Mouse (Mus musculus) limb, embryonic 14.5 days (tissue): ENCODE measurements around the gene Tepp. TPM values are rescaled to one million over a fixed set of nuclear protein-coding genes. Genes with fewer than 3 reads are reported as not detected.

Source experiments
- ATAC-seq: fragments of 200-750 bp; cut with Nextera tagmentation; 2 replicates; pipeline ENCODE4 v1.8.0; 2017; ENCODE audit warnings: low read depth, moderate number of reproducible peaks, moderate TSS enrichment; ENCODE audit not compliant: low FRiP score
- DNase-seq: peaks from one replicate; pipeline ENCODE4 v3.0.0-alpha.2; 2015; ENCODE audit warnings: low spot score
- H3K27ac ChIP-seq: fragments of 300-500 bp; sonication (generic); replicated peaks from 2 replicates; pipeline ENCODE4 v1.5.1; 2014; ENCODE audit warnings: low read depth, mild to moderate bottlenecking, low read length, moderate library complexity, mixed read lengths
- H3K27me3 ChIP-seq: fragments of 300-500 bp; sonication (generic); 2 replicates; pipeline ENCODE4 v1.6.1; 2014; ENCODE audit warnings: low read length, mixed read lengths; ENCODE audit not compliant: control insufficient read depth, insufficient read depth
- H3K36me3 ChIP-seq: fragments of 300-500 bp; sonication (generic); 2 replicates; pipeline ENCODE4 v1.6.1; 2014; ENCODE audit warnings: mild to moderate bottlenecking, low read length, moderate library complexity, mixed read lengths; ENCODE audit not compliant: control insufficient read depth, insufficient read depth
- H3K4me1 ChIP-seq: fragments of 300-500 bp; sonication (generic); 2 replicates; pipeline ENCODE4 v1.6.1; 2014; ENCODE audit warnings: antibody characterized with exemption, low read length, mixed read lengths; ENCODE audit not compliant: control insufficient read depth, insufficient read depth
- H3K4me2 ChIP-seq: fragments of 300-500 bp; sonication (generic); replicated peaks from 2 replicates; pipeline ENCODE4 v1.6.1; 2014; ENCODE audit warnings: low read depth, mild to moderate bottlenecking, low read length, moderate library complexity; ENCODE audit not compliant: severe bottlenecking
- H3K4me3 ChIP-seq: fragments of 300-500 bp; sonication (generic); replicated peaks from 2 replicates; pipeline ENCODE4 v1.5.1; 2014; ENCODE audit warnings: low read length
- H3K9ac ChIP-seq: fragments of 300-500 bp; sonication (generic); 2 replicates; pipeline ENCODE4 v1.6.1; 2014; ENCODE audit warnings: mild to moderate bottlenecking, low read depth, low read length, moderate library complexity; ENCODE audit not compliant: severe bottlenecking
- H3K9me3 ChIP-seq: fragments of 300-500 bp; sonication (generic); 2 replicates; pipeline ENCODE4 v1.6.1; 2016; ENCODE audit warnings: low read length; ENCODE audit not compliant: control insufficient read depth
- POLR2A ChIP-seq: fragments of 200-500 bp; IDR thresholded peaks from 2 replicates; pipeline ENCODE4 v1.8.0; 2012; ENCODE audit warnings: inconsistent platforms, mild to moderate bottlenecking, moderate library complexity, borderline replicate concordance; ENCODE audit not compliant: insufficient read depth, insufficient read length; ENCODE audit errors: extremely low read depth
- WGBS: fragments of 180-500 bp; shearing (Covaris S2); extraction: QIAGEN DNeasy Blood & Tissue Kit; methylation state at CpG from one replicate; pipeline ENCODE4 v1.1.7; 2014; 5-methylcytosine and 5-hydroxymethylcytosine counted together
- polyA plus RNA-seq, 2 experiments: library from polyadenylated mRNA; depleted of rRNA in 1 of 2; stranded (reverse) in 1 of 2; unstranded in 1 of 2; fragments of >200 nt; fragmentation: Nextera tagmentation in 1 of 2; extraction: Ambion mirVana in 1 of 2; gene quantifications; 2 replicates each; pipeline versions ENCODE4 v1.2.1 to v1.2.3; 2012 to 2014

The Tepp gene
- polyA plus RNA-seq, 2 experiments = 1.3 TPM; not detected in 1

DNA sequence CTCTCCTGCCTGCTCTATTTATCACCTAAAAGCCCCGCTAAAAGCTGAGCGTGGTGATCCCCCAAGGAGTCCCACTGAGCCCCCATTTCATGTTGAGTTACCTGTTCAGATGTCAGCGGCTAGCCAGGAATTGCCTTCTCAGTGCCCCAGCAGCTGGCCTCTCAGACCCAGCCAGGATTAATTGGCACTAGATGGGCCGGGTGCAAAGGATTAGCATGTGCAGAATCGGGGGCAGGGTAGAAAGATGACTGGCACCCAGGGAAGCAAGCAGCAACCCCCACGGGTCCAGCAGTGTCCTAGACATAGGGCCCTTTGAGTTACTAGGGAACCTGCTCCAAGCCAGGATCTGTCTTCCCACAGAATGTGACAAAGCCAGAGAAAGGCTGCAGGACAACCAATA lies 3.9 kb upstream of the Tepp start, which contains the start of gene Cngb1:
TSS of gene Cngb1 (minus strand) at position 155 of the 400 bp plus-strand sequence.
- ATAC-seq (no peak), DNase-seq (no peak)
- Histone ChIP-seq H3K4me3 (no peak within 1 kb of the TSS), H3K9me3 (no peaks in the 10 kb centered on the region), H3K27me3 (no peaks in the 10 kb centered on the region), H3K27ac (no peak within 1 kb of the TSS), H3K36me3 (no peaks in the 10 kb centered on the region), H3K4me2 (no peak within 1 kb of the TSS), H3K4me1 (no peaks in the 10 kb centered on the region), H3K9ac (no peak within 1 kb of the TSS)
- 27% methylated on average over 6 of the region's 6 CpGs for WGBS
- no peak for TF ChIP-seq POLR2A

DNA sequence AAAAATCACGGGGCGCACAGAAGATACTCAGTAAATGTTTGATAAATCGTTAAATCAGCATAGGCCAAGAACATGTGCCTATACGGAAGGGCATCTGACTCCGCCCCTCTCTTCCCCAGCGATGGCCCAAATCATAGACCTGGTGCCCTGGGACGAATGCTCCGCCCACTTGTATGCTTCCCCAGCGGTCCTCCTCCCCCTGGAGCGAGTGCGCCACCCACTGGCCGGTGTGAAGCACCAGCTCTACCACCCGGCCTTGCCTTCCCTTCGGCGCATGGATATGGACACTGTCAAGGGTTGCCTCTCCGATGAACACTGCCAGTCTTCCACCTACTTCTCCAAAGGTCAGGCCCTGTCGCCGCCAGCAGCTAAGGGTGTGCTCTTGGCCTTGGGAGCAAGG lies 2.5 kb downstream of the Tepp start:
- no peak overlapping the region for H3K4me2 ChIP-seq
- H3K9me3 ChIP-seq = no peaks in the 10 kb centered on the region
- no peak for TF ChIP-seq POLR2A
- no peak overlapping the region for H3K27ac ChIP-seq
- ATAC-seq (no peak), DNase-seq (no peak)
- H3K4me3 ChIP-seq = no peak overlapping the region
- no peak overlapping the region for H3K9ac ChIP-seq
- no peaks in the 10 kb centered on the region for H3K36me3 ChIP-seq
- H3K4me1 ChIP-seq = no peaks in the 10 kb centered on the region
- no peaks in the 10 kb centered on the region for H3K27me3 ChIP-seq
- 70% methylated on average over 17 of the region's 18 CpGs for WGBS

DNA sequence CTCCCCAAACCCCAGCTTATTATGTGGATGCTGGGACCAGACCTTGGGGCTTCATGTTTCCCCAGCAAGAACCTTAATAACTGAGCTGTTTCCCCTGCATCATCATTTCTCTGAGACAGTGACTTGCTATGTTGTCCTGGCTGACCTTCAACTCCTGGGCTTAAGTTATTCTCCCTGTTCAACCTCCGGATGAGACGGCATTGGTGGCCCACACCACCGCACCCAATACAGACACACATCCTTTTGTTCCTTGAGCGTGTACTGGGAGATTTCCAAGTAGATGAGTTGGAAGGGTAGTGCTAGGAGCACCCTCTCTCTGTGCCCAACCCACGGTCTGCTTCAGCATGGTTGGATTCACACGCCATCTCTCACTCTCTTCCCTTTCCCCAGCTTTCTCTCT lies 3.5 kb downstream of the Tepp start:
- 88% methylated on average over 6 of the region's 6 CpGs for WGBS
- ATAC-seq (no peak), DNase-seq (no peak)
- H3K27ac ChIP-seq = no peak overlapping the region
- TF ChIP-seq POLR2A = no peak
- no peak overlapping the region for H3K4me3 ChIP-seq
- H3K4me2 ChIP-seq = no peak overlapping the region
- H3K36me3 ChIP-seq = no peaks in the 10 kb centered on the region
- no peaks in the 10 kb centered on the region for H3K9me3 ChIP-seq
- H3K9ac ChIP-seq = no peak overlapping the region
- no peaks in the 10 kb centered on the region for H3K27me3 ChIP-seq
- no peaks in the 10 kb centered on the region for H3K4me1 ChIP-seq

DNA sequence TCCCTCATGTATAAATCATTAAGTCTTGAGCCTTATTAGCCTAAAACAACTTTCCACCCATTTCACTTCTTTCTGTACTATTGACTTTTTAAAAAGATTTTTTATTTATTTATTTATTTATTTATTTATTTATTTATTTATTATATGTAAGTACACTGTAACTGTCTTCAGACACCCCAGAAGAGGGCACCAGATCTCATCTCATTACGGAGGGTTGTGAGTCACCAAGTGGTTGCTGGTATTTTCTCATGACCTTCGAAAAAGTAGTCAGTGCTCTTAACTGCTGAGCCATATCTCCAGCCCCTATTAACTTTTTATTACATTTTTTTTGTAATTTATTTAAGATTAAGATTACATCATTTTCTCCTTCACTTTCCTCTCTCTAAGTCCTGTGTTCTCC lies 4.3 kb downstream of the Tepp start:
- H3K4me2 ChIP-seq = no peak overlapping the region
- no peaks in the 10 kb centered on the region for H3K36me3 ChIP-seq
- H3K27me3 ChIP-seq = no peaks in the 10 kb centered on the region
- no peak for DNase-seq
- H3K27ac ChIP-seq = no peak overlapping the region
- H3K4me3 ChIP-seq = no peak overlapping the region
- H3K4me1 ChIP-seq = no peaks in the 10 kb centered on the region
- ATAC-seq = no peak
- TF ChIP-seq POLR2A = no peak
- 64% methylated on average over 2 of the region's 2 CpGs for WGBS
- no peak overlapping the region for H3K9ac ChIP-seq
- no peaks in the 10 kb centered on the region for H3K9me3 ChIP-seq

DNA sequence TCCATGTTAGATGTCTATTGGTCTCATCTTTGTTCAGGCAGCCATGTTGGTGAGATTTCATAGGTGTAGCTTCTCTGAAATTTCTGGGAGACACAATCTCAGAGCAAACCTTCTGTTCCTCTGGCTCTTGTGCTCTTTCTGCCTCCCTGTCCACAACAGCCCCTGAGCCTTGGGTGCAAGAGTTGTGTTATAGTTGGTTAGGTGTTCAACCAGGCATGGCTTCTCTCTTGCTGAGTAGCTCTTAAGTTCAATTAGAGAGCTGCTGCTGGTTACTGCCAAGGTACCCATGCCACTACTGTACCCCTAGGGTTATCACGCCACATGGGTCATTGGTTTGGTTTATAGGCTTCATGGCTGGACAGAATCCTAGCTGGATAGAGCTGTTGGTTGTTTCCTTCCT lies 5.0 kb downstream of the Tepp start:
- no peak for TF ChIP-seq POLR2A
- ATAC-seq (no peak), DNase-seq (no peak)
- H3K36me3 ChIP-seq = no peaks in the 10 kb centered on the region
- H3K9ac ChIP-seq = no peak overlapping the region
- H3K9me3 ChIP-seq = no peaks in the 10 kb centered on the region
- H3K4me1 ChIP-seq = no peaks in the 10 kb centered on the region
- H3K4me2 ChIP-seq = no peak overlapping the region
- no peak overlapping the region for H3K27ac ChIP-seq
- no peak overlapping the region for H3K4me3 ChIP-seq
- WGBS = 94% methylated on average over 1 of the region's 1 CpGs
- no peaks in the 10 kb centered on the region for H3K27me3 ChIP-seq
